Mouse (Mus musculus): Measurements from ENCODE around the gene Gm20897.
"Not testable (repeated sequence)": the region's sequence is repeated elsewhere in the genome, so short reads cannot be mapped to it uniquely, and the experiment has no call there.

The Gm20897 gene

GRCm38 (mm10) chrY:38502138-38502537, at the start of gene Gm20897:
Gene Gm20897, minus strand, starts transcription at chrY:38502238.
- not testable (repeated sequence) for DNase-seq (ENCODE audit: low spot score in 2 of 2)
